Mouse (Mus musculus): ENCODE results near the gene Accsl.
A peak's percentile ranks its signal among the peaks of the same experiment; 100 is the strongest.

The Accsl gene

GRCm38 (mm10) chr2:93874606-93875005, 5.6 kb upstream of the Accsl start:
- no peak for DNase-seq (ENCODE audit: low spot score)

DNA sequence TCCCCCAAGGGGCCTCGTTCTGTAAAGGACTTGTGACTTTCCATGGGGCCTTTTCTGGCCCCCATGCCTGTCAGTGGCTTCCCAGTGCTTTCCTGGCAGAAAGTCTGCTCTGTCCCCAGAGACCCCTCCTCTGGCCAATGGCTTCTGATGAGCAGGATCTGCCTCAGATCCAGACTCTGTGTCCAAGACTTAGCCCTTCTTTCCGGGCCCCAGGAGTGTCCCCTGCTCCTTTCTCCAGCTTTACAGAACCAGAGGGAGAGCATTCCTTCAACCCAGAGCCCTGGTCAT, 5.2 kb upstream of the Accsl start:
- no peak for DNase-seq (ENCODE audit: low spot score)

DNA sequence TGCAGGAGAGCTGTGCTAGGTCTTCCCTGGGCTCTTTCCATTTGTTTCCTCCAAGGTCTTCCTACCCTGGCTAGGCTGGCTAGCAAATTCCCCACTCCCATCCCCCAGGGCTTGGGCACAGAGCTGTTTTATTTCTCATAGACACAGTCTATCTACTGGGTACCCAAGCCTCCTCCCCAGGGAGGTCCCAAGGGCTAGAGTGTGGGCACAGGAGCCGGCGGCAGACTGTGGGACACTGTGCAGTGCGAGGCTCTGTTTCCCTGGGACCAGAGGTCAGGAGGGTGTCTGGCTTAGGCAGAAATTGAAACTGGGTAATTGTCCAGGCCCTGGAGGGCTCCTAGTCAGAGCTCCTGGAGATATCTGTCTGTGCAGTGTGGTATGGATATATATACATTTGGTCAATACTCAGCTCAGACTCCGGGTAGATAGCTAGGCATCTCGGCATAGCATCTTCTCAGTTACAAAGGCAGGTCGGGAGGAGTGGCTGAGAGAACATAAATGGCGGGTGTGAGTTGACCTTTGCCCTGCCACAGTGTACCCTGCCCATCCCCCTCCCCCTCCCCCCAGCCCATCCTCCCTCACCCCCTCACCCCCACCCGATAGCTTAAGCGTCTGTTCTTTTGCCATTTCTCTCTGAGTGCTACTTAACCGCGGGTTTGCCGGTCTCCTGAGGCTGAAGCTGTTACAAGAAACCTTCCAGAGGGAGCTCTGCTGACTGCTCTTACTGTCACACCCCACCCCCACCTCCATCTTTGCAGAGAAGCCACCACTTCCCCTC, 4.7 kb upstream of the Accsl start:
- DNase-seq (ENCODE audit: low spot score) = no peak

- no peak for DNase-seq (ENCODE audit: low spot score)
Measured at GRCm38 (mm10) chr2:93872257-93872656, 3.3 kb upstream of the Accsl start.

GRCm38 (mm10) chr2:93871411-93871925, 2.5 kb upstream of the Accsl start:
- DNase-seq (ENCODE audit: low spot score) = no peak

- peak; percentile 65 for DNase-seq (ENCODE audit: low spot score)
Measured at GRCm38 (mm10) chr2:93870842-93871241, 1.9 kb upstream of the Accsl start.

GRCm38 (mm10) chr2:93868566-93868965, 391 bp downstream of the Accsl start:
- DNase-seq (ENCODE audit: low spot score) = no peak

DNA sequence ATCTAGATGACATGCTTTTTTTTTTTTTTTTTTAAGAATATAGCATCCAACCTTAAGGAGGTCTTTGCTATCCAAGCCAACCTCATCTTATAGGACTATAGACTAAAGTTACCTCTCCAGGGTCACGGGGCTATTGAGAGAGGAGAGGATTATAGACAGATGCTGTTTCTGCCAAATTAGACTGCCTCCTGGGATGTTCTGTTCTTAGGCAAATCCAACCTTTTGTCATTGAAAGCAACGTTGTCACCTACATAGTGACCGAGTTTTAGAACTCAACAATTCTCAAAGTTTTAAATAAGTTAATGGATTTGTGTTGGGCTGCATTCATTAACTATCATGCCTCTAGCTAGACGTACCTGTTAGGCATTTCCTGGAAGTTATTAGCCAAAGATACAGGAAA, 5.7 kb downstream of the Accsl start:
- no peak for DNase-seq (ENCODE audit: low spot score)

GRCm38 (mm10) chr2:93858845-93859244, 10.1 kb downstream of the Accsl start:
- no peak for DNase-seq (ENCODE audit: low spot score)

DNA sequence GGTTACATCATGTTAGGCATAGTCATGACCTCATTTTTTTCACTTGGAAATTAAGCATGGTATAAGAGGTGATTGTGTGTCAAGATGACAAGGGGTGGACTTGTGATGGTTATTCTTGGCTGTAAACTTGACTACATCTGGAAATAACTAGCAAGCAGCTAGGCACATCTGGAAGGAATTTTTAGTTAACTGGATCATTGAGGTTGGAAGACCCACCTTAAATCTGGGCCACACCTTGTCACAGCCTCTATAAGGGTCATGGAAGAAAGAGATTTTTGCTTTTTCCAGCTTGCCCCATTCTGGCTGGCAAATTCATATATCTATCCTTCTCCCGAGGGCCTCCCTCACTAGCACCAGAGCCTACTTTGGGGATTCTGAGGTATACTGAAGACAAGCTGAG, 17.7 kb downstream of the Accsl start:
- no peak for DNase-seq (ENCODE audit: low spot score)

DNA sequence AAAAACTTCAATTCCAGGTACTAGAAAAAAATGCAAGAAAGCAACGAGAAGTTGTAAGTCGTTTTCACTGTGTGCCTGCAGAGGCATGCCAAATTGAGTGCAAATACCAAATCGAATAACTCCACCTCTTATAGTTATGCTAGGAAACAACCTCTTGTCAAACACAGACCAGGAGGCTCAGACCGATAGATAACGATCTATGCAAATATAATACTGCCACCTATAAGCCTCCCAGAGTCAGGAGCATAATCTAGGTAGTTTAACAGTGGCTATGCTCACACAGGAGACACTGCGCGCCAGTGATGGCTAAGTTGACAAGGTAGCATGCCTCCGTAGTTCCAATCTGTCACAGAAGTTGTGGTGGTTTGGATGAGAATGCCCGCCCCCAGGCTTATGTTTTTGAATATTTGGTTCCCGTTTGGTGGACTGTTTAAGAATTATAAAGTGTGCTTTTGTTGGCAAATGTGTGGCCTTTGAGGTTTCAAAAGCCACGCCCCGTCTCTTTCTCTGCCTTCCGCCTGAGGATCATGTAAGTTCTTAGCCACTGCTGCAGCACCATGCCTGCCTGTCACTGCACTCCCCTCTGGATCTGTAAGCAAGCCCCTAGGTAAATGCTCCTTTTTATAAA, 18.5 kb downstream of the Accsl start:
- no peak for DNase-seq (ENCODE audit: low spot score)

GRCm38 (mm10) chr2:93849505-93850089, 19.4 kb downstream of the Accsl start, which contains the start of gene Accs:
Gene Accs (minus strand): TSS chr2:93849943.
- peak; percentile 85 for DNase-seq (ENCODE audit: low spot score)

DNA sequence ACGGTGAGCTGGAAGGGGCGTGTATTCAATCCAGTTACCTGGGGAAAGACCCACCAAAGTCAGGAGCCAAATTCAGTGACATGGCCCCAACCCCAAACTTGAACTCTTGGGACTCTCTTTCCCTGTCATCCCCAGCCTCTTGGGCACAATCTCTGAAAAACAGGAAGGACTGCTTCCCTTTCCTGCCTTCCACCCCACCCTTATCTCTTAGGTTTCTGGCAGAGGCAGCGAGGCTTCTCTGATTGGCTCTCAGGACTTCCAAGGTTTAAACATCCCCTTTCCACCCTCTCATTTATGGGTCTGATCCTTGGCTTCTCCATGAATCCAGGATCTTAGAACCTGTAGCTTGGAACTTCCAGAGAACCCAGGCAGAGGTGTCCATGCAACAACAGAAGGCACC, 27.6 kb downstream of the Accsl start:
- DNase-seq (ENCODE audit: low spot score) = no peak

DNA sequence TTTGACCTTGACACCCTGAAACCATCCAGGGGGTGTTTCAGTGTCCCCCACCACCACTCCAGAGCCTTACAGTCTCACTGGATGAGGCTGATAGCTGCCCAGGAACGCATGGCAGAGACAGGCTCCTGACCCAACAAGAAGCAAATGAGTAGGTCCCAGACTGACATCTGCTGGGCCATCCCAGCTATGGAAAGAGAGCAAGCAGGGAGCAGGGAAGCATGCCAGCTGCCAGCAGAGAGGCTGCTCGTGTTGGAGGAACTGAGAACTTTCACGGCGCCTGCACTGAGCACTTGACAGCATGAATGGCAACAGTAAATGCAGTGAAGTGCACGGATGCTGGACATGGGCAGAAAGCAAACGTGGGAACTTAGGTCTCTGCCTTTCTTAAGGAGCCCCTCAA, 28.8 kb downstream of the Accsl start:
- no peak for DNase-seq (ENCODE audit: low spot score)

DNA sequence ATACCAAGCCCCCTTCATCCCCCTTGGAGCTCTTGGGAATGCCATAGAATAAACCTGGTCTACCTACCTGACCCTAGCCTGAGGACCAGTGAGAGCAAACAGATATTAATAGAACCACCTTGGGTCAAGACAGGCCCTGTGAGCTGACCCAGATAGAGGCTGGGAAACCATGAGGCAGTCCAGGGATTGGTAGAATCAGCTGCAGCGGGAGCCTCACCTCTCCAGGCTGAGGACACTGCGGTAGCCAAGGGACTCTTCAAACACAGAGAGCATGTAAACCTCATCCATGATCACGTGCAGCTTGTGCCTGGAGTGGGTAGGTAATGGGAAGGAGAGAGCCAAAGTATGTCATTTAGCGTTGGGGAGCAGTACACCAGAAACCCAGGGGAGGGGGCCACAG, 30.0 kb downstream of the Accsl start:
- DNase-seq (ENCODE audit: low spot score) = no peak

GRCm38 (mm10) chr2:93836232-93836785, 32.6 kb downstream of the Accsl start:
- no peak for DNase-seq (ENCODE audit: low spot score)

- DNase-seq (ENCODE audit: low spot score) = no peak
Measured at GRCm38 (mm10) chr2:93835596-93835995, 33.4 kb downstream of the Accsl start.

DNA sequence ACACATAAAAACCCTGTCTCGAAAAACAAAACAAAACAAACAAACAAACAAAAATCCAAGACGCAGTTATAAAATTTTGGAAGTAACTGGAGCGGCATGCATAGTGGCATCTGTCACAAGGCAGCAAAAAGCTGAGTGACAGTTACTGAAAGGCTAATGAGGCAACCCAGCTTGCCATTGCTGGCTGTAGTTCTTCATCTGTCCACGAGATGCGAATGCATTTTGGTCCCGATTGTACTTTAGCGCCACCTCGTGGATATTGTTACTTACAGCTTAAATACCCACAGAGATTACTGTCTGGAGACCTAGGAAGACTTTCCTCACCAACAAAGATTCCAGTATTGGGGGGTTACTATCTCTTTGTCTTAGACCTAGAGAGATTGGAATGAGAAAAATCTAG, 45.4 kb downstream of the Accsl start:
- peak; percentile 88 for DNase-seq (ENCODE audit: low spot score)

DNA sequence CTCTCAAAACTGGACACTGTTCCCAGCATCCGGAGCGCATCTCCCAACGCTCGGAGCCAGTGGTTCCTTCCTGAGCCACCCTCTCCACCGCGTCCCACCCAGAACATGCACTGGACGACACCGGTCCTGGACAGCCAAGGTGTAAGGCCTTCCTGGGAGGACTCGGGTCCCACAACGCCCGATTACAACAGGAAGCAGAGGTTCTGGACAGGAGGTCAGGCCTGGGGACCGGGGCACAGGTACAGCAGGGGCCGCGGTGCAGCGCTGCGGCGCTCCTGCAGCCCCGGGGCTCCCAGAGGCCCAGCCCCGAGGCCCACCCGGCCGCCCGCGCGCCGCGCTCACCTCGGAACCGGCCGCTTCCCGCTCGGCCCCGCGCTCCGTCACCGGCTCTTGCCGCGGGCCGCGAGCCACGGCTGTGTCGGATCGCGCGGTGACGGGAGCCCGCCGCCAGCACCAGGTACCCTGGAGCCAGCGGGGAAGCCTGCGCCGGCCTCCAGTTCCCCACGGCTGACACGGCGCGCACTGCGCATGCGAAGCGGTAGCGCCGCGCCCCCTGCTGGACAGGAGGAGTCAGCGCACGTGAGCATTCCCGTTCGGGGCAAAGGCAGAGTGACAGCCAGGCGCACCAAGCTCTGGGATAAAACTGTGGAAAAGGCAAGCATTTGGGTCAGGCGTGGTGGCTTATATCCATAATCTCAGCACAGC, 46.8 kb downstream of the Accsl start, which contains the start of gene Ext2:
TSS of gene Ext2 (minus strand) at position 524 of the 705 bp plus-strand sequence.
- peak; percentile 91 for DNase-seq (ENCODE audit: low spot score)

DNA sequence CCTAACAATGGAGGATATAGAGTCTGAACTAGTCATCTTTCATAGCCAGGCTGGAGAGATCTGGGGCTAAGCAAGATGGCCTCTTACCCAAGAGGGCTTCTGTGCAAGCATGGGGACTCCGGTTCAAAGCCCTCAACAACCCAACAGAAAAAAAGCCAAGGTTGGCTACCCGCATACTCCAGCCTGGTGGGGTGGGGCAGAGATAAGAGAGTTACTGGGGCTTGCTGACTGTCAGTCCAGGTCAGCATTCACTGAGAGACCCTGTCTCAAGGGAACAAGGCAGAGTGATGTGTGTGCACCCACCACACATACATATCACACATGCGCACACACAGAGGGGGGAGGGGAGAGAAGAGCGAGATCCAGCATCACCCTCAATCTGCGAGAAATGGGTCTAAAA, 51.2 kb downstream of the Accsl start:
- no peak for DNase-seq (ENCODE audit: low spot score)

DNA sequence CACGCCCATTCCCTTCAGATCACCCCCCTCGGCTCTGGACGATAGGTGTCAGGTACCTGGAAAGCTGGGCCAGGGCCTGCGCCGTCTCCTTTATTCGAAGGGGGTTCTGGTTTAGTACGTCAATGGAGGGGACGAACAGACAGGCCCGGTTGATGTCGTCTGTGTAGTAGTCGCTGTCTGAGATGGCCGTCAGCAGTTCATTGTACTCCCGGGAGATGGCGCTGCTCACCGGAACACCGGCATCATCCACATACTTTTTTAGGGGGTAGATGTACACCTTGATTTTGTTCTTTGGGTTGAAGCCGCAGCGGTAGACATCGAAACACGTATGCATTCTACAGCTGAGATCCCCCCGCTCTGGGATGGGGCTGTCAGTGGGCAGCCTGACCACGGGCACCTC, 55.6 kb downstream of the Accsl start:
- DNase-seq (ENCODE audit: low spot score) = no peak

- DNase-seq (ENCODE audit: low spot score) = peak; percentile 43
Measured at GRCm38 (mm10) chr2:93811812-93812211, 57.1 kb downstream of the Accsl start.

Measured in lung, postnatal 25 days (tissue).